Mouse (Mus musculus): ENCODE results near the gene Sec62.

Gene Sec62

DNA sequence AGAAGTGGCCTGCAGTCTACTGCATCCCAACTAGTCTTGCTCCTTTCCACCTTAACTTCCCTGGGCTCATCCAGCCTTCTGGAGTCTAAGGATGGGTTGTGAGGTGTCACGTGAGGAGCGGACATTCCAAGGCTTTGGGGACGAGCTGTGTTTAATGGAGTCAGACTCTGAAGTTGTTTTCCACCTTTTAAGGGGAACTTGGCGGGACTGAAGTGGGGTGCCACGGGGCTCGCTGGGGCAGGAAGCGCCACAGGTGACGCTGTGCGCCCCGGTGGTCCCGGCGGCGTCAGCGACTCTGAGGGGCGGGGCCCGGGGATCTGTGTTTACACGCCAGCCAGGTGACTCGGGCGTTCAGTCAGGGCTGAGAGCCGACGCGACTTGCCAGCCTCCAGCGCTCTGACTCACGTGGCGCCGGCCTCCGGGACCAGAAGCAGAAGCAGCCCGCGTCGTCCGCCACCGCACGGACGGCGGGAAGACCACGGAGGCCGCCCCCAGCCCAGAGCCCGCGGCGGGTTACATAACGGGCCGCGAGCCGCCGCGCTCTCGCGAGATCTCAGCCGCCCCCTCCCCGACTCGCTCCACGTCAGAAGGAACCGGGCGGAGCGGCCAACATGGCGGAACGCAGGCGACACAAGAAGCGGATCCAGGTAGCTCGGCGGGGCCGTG, at the start of gene Sec62:
TSS of gene Sec62 (plus strand) at position 139 of the 666 bp plus-strand sequence.
- DNase-seq: peak; percentile 94

GRCm38 (mm10) chr3:30742891-30743290, 49.8 kb upstream of the Sec62 start:
- no peak for DNase-seq

- no peak for DNase-seq
Observed at GRCm38 (mm10) chr3:30746006-30746405, 46.7 kb upstream of the Sec62 start, which contains the start of gene Samd7. Samd7 (plus strand) TSS chr3:30746293.

- DNase-seq: no peak
Observed at GRCm38 (mm10) chr3:30748316-30748715, 44.4 kb upstream of the Sec62 start.

- DNase-seq: no peak
Observed at GRCm38 (mm10) chr3:30754696-30755095, 38.0 kb upstream of the Sec62 start.

DNA sequence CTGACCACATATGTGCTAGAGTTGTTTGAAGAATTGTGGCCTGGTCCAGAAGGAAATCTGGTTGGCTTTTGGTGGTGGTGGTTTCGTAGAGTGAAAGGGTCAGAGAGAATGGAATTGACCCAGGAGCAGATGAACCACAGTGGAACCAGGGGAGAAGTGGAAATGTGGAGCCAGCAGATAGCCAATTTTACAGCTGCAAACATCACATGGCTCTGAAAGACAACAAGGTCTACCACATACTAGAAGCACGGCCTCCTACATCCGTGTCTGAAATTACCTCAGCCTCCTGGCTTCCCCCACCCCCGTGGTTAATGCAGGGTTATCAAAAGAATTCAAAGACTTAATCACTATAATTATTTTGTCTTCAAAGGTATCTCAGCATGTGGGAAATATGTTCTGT, 27.8 kb upstream of the Sec62 start:
- DNase-seq: no peak

DNA sequence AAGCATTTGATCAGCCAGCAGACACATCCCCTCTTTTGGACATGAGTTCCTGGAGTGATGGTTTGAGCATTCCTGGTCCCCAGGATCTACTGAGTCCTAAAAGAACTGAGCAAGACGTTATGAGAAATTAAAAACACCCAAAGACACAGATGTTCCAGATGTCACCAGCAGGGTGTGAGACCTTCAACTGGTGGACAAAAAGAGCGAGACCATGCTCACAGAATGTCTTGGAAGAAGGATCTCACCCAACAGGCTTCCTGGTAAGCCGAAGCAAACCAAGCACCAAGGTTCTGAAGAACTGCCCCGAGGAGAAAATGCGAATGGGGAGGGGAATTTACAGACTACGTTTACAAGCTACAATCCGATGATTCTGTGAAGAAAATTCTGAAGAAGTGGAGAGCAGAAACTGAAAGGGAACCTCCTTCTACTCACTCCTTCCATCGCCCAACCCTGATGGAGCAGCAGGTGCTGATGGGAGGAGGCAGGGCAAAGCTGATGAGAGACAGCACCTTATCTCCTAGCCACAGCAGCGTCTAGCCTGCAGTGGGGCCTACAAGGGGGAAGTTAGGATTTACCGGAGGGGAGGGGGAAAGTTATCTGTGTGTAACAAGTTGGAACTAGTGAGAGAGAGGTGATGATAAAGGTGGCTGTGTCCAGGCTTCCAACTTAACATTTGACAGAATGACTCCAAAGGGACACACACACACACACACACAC, 27.2 kb upstream of the Sec62 start:
- no peak for DNase-seq

- DNase-seq: peak; percentile 86
Observed at GRCm38 (mm10) chr3:30766177-30766576, 26.5 kb upstream of the Sec62 start.

- DNase-seq: no peak
Observed at GRCm38 (mm10) chr3:30767271-30767670, 25.4 kb upstream of the Sec62 start.

- DNase-seq: peak; percentile 32
Observed at GRCm38 (mm10) chr3:30769755-30770515, 22.7 kb upstream of the Sec62 start.

- DNase-seq: no peak
Observed at GRCm38 (mm10) chr3:30771560-30771959, 21.1 kb upstream of the Sec62 start.

- peak; percentile 88 for DNase-seq
Observed at GRCm38 (mm10) chr3:30772631-30773030, 20.0 kb upstream of the Sec62 start.

DNA sequence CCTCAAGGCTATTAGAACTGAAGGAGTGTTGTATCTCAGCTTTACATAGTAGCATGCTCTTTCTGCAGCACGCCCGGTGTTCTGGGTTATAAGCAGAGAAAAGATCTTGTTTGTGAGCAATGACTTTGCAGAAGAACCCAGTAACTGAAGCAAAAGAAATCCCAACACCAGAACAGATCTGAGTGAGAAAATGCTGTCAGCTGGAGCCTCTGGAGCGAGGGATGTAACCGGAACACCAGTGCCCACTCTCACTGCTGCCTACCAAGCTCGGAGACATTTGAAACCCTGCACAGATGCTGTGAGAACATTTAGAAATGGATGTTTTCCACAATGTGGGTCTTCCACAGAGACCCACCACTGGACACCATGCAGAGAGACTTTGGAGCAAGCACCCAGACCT, 18.0 kb upstream of the Sec62 start:
- DNase-seq: no peak

DNA sequence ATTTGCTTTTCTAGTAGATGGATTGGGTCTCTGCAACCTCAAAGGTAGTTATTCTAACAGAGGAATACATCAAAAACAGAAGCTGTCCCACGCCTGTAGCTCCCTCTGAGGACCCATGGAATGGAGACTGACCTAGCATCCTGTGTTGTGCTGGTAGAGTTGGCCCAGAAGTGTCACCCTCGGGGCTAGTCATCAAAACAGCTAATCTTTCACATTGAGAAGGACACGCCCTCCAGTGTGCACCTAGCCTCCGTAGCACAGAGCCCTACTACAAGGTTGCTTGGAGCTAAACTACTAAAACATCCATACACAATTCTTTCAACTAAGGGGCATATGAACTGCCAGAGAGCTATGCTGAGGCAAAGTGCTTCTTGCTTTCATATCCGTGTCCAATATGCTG, 14.7 kb upstream of the Sec62 start:
- DNase-seq: no peak

- DNase-seq: no peak
Observed at GRCm38 (mm10) chr3:30788531-30788930, 4.1 kb upstream of the Sec62 start.

DNA sequence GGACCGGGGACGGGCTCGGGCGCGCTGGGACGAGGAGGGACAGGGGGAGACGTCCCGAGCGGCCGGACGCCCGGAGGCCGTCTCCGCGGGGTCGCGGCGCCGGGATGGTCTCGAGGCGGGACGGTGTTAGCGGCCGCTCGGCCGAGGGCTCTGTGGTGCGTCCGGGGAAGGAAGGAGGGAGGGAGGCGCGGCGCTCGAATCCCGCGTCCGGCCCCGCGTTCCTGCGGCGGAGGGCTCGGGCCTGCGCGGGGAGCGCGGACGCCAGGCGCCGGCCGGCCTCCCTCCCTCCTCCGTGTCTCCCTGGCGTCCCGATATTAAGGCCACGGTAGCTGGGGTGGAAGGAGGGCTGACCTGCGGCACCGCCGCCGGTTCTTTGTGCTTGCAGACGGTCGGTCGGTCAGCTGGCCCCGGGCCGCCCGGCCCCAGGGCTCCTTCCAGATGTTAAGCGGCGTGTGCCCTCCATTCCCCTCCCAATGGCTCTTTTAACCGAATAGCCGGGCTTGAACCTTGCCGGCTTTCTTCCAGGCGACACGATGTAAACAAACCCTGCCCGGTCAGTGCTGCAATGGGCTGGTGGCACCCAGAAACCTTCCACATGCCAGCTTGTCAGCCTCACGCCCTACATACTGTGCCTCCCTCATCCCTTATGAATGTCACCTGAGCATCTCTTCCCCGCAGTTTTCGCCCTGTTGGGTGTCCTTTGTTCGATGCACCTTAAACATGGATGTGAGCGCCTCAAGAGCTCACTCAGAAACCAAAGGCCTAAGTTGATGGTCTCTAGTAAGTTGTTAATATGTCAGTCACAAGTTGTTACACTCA, 937 bp downstream of the Sec62 start:
- DNase-seq: peak; percentile 55

DNA sequence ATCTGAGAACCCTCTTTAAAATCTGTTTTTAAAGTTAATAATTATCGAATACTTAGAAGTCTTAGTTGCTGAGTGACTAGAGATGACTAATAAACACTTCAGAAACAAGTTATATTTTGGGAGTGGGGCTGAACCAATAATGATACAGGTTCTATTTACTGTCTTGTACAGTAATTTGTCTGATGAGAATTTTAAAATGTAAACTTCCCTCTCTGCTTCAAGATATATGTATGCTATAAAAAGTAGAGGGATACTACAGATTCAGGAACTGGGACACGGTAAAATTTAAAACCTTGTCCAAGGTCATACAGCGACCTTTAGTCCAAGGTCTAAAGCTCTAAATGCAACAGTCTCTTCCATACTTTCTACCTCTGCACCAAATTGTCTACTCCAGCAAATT, 9.5 kb downstream of the Sec62 start:
- DNase-seq: peak; percentile 69

- peak; percentile 56 for DNase-seq
Observed at GRCm38 (mm10) chr3:30812881-30813280, 20.2 kb downstream of the Sec62 start.

DNA sequence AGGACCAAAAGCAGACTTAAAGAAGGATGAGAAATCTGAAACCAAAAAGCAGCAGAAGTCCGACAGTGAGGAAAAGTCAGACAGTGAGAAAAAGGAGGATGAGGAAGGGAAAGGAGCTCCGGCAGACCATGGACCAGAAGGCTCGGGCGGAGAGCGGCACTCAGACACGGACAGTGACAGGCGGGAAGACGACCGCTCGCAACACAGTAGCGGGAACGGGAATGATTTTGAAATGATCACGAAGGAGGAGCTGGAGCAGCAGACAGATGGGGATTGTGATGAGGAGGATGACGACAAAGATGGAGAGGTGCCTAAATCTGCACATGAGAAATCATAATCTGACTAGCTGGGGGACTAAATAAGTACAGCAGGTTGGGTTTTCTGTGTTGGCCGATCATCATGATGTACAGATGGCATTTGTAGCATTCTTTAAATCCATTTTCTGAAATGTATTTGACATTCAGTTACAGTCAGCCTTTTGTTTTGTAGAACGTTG, 26.0 kb downstream of the Sec62 start:
- DNase-seq: no peak

DNA sequence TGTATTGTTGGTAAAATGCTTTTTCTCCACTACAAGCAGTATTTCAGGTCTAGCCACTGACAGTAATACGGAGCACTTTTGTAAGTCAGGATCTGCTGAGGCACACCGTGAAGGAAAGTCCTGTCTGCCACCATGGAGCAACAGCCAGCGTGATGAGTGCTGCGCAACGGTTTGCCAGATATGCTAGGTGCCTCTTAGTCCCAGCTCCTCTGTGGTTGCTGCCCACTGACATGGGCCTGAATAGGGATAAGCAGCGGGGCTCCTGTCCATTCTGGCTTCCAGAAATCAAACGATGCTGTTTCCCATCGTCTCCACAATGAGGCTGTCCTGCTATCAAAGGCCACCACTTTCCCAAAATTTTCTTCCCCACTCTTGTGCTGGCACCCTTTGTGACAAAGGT, 29.5 kb downstream of the Sec62 start:
- DNase-seq: no peak

DNA sequence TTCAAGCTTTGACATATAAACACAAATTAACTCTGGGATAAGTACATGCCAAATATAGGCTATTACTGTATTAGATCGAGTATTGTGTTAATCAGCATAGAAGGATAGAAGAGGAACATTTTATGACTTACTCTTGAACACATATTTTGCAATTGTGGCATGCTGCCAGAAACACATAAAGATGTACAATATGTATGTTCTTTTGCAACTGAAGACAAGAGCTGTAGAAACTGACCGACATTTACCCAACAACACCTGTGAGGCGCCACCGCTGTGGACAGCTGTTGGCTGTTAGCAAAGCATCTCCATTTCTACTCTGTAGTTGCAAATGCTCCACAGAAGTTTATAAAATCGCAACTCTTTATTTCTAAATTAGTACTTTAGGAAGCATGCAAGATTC, 33.4 kb downstream of the Sec62 start:
- DNase-seq: no peak

GRCm38 (mm10) chr3:30831848-30832606, 39.4 kb downstream of the Sec62 start:
- no peak for DNase-seq

All from kidney, adult 9 months (tissue).